Mouse (Mus musculus): Measurements from ENCODE around the gene Mbnl2. TPM values are rescaled to one million over a fixed set of nuclear protein-coding genes. Genes with fewer than 3 reads are reported as not detected.

The Mbnl2 gene
- total RNA-seq, 2 experiments from 2014 or later, result 312 to 318 TPM

DNA sequence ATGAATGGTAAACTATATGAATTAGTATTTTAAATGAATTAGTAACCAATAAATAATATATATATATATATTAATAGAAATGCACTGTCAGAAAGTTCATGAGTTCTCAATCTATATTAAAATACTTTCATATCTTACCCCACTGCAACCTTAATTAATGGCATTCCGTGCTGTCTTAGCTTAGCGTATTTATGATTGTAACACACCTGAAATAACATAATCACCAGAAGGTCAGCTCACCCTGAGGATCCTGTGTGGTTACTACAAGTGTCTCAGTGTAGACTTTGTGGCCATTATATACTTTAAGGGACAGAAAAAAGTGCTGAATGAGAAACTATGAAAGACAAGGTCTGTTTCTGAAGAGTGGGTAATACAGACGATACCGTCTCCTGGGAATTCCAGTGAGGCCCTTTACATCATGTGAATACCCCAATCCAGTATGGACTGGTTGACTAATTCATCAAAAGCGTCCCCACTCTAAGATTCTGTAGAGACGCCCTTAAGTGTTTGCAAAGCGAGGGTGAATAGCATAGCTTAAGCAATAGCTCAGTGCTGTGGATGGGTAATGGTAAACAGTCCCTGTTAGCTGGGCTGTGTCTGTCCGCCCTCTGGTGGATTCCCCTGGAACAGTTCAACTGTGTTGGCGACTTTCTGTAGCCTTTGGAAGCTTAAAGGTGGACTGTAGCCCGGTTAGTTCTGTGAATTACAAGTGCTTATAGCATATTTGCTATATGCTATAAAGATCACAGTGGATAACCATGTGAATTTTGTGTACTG is 122.6 kb downstream of the Mbnl2 start:
- peak; percentile 58 to 68 for DNase-seq
- intact Hi-C loops (cut with DNase I), result no loop called here

- intact Hi-C loops (cut with DNase I), result loop anchor here (2.0 to 5.0 kb wide), 2 partner anchors 261 to 322 kb away; no protein-coding TSS in a partner anchor
- no peak for DNase-seq
Observed at GRCm38 (mm10) chr14:120399614-120400013, 124.1 kb downstream of the Mbnl2 start.

- no peak for DNase-seq
- intact Hi-C loops (cut with DNase I), result loop anchor here (2.0 to 5.0 kb wide), 2 partner anchors 262 to 324 kb away; no protein-coding TSS in a partner anchor
Observed at GRCm38 (mm10) chr14:120401158-120401557, 125.7 kb downstream of the Mbnl2 start.

GRCm38 (mm10) chr14:120402715-120403114 is 127.2 kb downstream of the Mbnl2 start:
- intact Hi-C loops (cut with DNase I), result loop anchor here (5.0 kb wide), 1 partner anchor 325 kb away; no protein-coding TSS in a partner anchor
- DNase-seq, result no peak

GRCm38 (mm10) chr14:120404364-120404763 is 128.9 kb downstream of the Mbnl2 start:
- intact Hi-C loops (cut with DNase I), result loop anchor here (5.0 kb wide), 1 partner anchor 327 kb away; no protein-coding TSS in a partner anchor
- DNase-seq, result no peak

DNA sequence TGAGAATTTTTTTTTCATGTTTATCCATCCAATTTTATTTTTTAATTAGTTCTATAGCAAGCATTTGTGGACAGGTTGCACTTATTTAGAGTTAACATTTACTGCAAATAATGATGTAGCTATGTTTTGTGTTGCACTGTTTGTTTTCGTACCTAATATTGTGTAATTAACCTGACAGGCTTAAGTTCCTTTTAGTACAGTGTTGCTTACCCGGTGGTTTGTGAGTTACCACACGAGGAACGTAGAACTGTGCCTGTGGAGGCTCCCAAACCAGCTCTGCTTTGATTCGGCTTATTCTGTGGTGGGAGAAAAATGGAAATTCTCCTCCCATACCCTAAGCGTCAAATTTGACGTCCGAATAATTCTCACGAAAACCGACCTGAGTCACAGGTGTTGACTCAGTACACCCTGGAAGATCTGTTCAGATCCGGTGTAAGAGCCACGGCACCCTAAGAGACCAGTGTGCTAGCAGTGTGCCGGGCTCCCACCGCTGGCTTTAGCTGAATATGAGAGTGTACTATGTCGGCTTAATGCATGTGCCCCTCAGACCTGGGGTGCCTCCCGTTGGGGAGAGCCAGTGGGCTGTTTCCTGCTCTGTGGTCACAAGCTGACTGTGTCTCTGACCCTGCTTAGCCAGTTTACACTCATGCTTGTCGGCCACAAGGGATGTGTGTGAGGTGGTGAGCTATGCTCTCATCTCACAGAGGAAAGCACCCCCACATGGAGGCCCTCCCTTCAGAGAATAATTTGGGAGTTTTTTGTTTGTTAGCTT is 129.5 kb downstream of the Mbnl2 start:
- DNase-seq, result no peak
- intact Hi-C loops (cut with DNase I), result loop anchor here (5.0 kb wide), 1 partner anchor 328 kb away; no protein-coding TSS in a partner anchor

DNA sequence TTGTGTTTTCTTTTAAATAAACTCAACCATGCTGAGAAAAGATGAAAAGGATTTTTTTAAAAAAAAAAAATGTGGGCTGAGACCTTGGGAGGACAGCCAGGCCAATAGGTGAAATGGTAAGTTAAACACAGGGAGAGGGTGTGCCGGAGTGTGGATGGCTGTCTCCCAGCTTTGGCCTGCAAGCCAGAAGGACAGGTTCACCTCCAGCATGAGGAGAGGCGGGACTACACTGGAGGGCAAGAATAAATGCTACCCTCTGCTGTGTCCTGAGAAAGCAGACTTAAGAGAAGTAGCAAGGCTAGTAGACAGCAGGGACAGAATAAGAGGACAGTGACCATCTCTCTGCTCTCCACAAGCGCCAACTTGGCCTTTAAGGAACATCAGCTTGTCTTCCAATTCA is 130.1 kb downstream of the Mbnl2 start:
- intact Hi-C loops (cut with DNase I), result no loop called here
- no peak for DNase-seq

- intact Hi-C loops (cut with DNase I), result no loop called here
- DNase-seq, result no peak
Observed at GRCm38 (mm10) chr14:120406271-120406670, 130.8 kb downstream of the Mbnl2 start.

DNA sequence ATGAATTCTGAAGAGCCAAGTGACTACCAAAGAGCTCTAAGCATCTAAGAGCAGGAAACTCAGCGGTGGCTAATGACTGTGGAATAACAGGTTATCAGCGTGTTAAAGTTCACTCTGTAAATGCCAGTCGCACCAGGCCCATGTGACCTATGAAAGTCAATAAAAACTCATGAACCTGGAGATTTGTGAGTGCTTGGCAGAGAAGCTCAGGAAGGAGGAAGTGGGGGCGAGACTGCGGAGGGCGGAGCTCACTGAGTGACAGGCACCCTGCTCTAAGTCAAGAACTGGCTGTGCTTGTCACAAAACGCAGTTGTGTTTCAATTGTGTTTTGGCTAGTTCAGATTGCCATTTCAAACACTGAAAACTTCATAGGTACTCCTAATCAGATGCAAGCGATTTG is 131.4 kb downstream of the Mbnl2 start:
- DNase-seq, result no peak
- intact Hi-C loops (cut with DNase I), result no loop called here

GRCm38 (mm10) chr14:120409854-120410253 is 134.4 kb downstream of the Mbnl2 start:
- intact Hi-C loops (cut with DNase I), result no loop called here
- DNase-seq, result no peak

GRCm38 (mm10) chr14:120416886-120417285 is 141.4 kb downstream of the Mbnl2 start:
- DNase-seq, result peak in 1 of 2 experiments; percentile 21
- intact Hi-C loops (cut with DNase I), result no loop called here

GRCm38 (mm10) chr14:120418964-120419363 is 143.5 kb downstream of the Mbnl2 start:
- intact Hi-C loops (cut with DNase I), result no loop called here
- DNase-seq, result no peak

- no peak for DNase-seq
- intact Hi-C loops (cut with DNase I), result no loop called here
Observed at GRCm38 (mm10) chr14:120428497-120428896, 153.0 kb downstream of the Mbnl2 start.

DNA sequence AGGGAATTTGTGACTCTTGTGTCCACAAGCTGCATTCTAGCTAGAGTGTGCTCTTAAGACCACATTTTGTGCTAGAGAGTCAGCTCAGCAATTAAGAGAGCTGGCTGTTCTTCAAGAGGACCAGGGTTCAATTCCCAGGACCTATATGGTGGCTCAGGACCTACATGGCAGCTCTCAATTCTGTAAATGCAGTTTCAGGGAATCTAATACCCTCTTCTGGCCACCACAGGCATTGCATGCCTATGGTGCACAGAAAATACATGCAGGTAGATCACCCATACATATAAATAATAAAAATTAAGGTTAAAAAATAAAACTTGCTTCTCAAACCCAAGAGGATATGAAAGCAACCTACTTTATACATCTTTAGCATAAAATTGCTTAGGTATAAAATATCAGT is 157.3 kb downstream of the Mbnl2 start:
- DNase-seq, result no peak
- intact Hi-C loops (cut with DNase I), result no loop called here

GRCm38 (mm10) chr14:120433931-120434398 is 158.5 kb downstream of the Mbnl2 start:
- intact Hi-C loops (cut with DNase I), result no loop called here
- no peak for DNase-seq

- intact Hi-C loops (cut with DNase I), result no loop called here
- no peak for DNase-seq
Observed at GRCm38 (mm10) chr14:120434831-120435230, 159.4 kb downstream of the Mbnl2 start.

DNA sequence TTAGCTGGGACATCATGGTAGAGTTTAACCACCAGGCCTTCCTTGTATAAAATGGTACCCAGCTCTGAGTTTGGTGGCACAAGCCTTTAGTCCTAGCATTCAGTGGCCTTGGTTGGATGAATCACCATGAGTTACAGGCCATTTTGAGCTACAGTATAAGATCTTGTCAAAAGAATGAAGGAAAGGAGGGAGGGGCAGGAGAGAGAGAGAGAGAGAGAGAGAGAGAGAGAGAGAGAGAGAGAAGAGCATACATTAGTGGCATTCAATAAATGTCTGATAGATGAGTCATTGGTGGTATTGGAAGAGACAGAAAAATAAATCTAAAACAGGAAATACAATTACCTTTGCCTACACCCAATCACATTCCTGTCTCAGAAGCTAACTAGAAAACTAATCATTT is 165.2 kb downstream of the Mbnl2 start:
- DNase-seq, result no peak
- intact Hi-C loops (cut with DNase I), result no loop called here

DNA sequence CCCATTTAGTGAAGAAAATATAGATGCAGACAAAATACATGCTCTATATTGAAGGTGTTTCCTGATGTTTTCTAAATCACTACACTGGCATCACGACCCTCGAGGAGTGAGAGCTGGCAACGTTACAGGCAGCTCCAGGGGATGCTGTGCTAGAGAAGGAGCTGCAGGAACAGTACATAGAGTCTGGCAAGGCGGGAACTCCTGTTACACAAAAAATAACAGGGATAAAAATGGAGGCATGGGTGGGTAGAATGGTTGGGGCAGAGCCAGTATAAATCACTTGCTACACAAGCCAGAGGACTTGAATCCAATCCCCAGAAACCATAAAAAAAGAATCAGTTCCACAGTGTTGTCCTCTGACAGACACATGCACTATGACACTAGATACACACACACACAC is 165.8 kb downstream of the Mbnl2 start:
- DNase-seq, result no peak
- intact Hi-C loops (cut with DNase I), result no loop called here

DNA sequence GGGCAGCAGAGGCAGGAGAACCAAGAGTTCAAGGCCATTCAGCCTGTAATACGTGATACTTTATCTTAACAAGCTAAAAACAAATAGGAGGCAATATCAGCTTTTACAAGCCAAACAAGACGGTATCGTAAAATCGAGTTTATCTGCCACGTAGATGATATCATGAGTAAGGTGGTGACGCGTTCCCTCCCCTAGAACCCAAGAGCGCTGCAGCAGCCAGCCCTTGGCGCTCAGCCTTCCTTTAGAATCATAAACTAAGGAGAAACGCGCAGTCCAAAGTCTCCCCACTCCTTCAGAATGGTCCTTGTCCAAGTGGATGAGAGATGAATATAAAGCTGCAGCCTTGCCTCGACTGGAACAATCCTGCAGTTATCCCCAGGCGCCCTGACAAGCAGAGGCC is 166.4 kb downstream of the Mbnl2 start:
- intact Hi-C loops (cut with DNase I), result no loop called here
- DNase-seq, result no peak

DNA sequence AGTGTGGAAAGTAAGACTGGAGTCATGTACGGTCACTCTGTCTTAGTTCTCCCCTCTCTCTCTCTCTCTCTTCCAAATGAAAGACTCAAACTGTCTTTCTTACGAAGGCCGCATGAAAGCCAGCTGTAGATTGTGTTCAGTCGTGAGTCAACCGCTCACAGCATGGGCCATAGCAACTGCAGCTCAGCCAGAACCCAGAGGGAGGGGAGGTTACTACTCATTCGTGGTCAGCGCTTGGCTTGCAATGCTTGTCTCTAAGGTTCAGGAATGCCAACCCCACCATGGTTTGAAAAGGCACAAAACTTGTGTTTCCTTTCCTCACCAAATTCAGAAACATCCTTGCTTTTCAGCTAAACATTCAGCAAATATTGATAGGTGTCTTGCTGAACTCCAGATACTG is 178.8 kb downstream of the Mbnl2 start:
- intact Hi-C loops (cut with DNase I), result no loop called here
- DNase-seq, result no peak

GRCm38 (mm10) chr14:120463938-120464727 is 188.7 kb downstream of the Mbnl2 start:
- intact Hi-C loops (cut with DNase I), result no loop called here
- no peak for DNase-seq

All from gastrocnemius, postnatal 36 days (tissue).